Mouse (Mus musculus): ENCODE measurements at regions not wholly inside any gene's neighbourhood (a gene's known extent, or its start where the extent isn't known, plus 50 kb on each side); places are given as distances from the start of the nearest gene placed in this dataset.

- no peak for TF ChIP-seq CTCF (IDR thresholded peaks at IDR 0.05; ENCODE audit: control insufficient read depth, insufficient read depth, insufficient read length)
- no peak for TF ChIP-seq CEBPB (IDR thresholded peaks at IDR 0.05; ENCODE audit: low read depth)
Observed at GRCm38 (mm10) chr6:25471721-25472120, 218.8 kb downstream of the Gpr37 start.

Measured in C2C12 (cell line).